Mouse (Mus musculus) MEL (cell line): Measurements from ENCODE around the gene Cacna2d4.

ENCODE experiments used
- CTCF ChIP-seq, 3 experiments: IDR thresholded peaks in 2 of 3; conservative IDR thresholded peaks in 1 of 3; 2 replicates each; pipeline ENCODE4 v1.5.1; 2011 to 2012; ENCODE audit warnings: low read length in 3 of 3, low read depth in 2 of 3, mild to moderate bottlenecking in 2 of 3, improper control_type of control experiment in 1 of 3, inconsistent platforms in 1 of 3, mixed read lengths in 1 of 3, moderate library complexity in 1 of 3; ENCODE audit not compliant: control insufficient read depth in 1 of 3, insufficient read depth in 1 of 3, poor library complexity in 1 of 3, severe bottlenecking in 1 of 3
- E2F4 ChIP-seq: IDR thresholded peaks from 2 replicates; pipeline ENCODE4 v1.6.1; 2011; ENCODE audit warnings: low read depth, low read length, improper control_type of control experiment, borderline replicate concordance
- EP300 ChIP-seq, 2 experiments: IDR thresholded peaks; 2 replicates each; pipeline ENCODE4 v1.6.1; 2011; ENCODE audit warnings: improper control_type of control experiment in 2 of 2, low read length in 2 of 2, low read depth in 1 of 2, mild to moderate bottlenecking in 1 of 2
- GATA1 ChIP-seq: IDR thresholded peaks from 2 replicates; pipeline ENCODE4 v1.6.1; 2011; ENCODE audit warnings: low read depth, low read length, improper control_type of control experiment
- MAX ChIP-seq: IDR thresholded peaks from 2 replicates; pipeline ENCODE4 v1.6.1; 2011; ENCODE audit warnings: low read length, improper control_type of control experiment
- MAZ ChIP-seq: IDR thresholded peaks from 2 replicates; pipeline ENCODE4 v1.6.1; 2012; ENCODE audit warnings: low read depth, mild to moderate bottlenecking, inconsistent platforms, low read length, improper control_type of control experiment
- NRF1 ChIP-seq: IDR thresholded peaks from 2 replicates; pipeline ENCODE4 v1.6.1; 2014; ENCODE audit warnings: low read depth, mild to moderate bottlenecking, inconsistent platforms, low read length, improper control_type of control experiment, moderate library complexity; ENCODE audit not compliant: poor library complexity, insufficient read depth, severe bottlenecking
- UBTF ChIP-seq: IDR thresholded peaks from 2 replicates; pipeline ENCODE4 v1.6.1; 2012; ENCODE audit warnings: low read depth, mild to moderate bottlenecking, inconsistent platforms, low read length, improper control_type of control experiment, moderate library complexity, borderline replicate concordance; ENCODE audit not compliant: insufficient read depth

- no peak for TF ChIP-seq CTCF (IDR thresholded peaks at IDR 0.05 in 2 of 3, conservative IDR thresholded peaks at IDR 0.05 in 1 of 3; ENCODE audit: control insufficient read depth in 1 of 3, insufficient read depth in 1 of 3, low read depth in 2 of 3, low read length in 3 of 3, poor library complexity in 1 of 3, severe bottlenecking in 1 of 3)
- no peak for TF ChIP-seq EP300 (IDR thresholded peaks at IDR 0.05; ENCODE audit: low read depth in 1 of 2, low read length in 2 of 2)
- TF ChIP-seq NRF1, result no peak
- no peak for TF ChIP-seq MAX
- TF ChIP-seq UBTF, result no peak
- TF ChIP-seq E2F4, result no peak
- peak; percentile 44; the same call in 1 of the 2 replicates for TF ChIP-seq GATA1
- no peak for TF ChIP-seq MAZ
These were observed 135.9 kb downstream of the Cacna2d4 start for GRCm38 (mm10) chr6:119372237-119372636.
